Mouse (Mus musculus) limb, embryonic 14.5 days (tissue): ENCODE measurements around the gene Tcta. TPM values are rescaled to one million over a fixed set of nuclear protein-coding genes. Genes with fewer than 3 reads are reported as not detected.

ENCODE experiments used
- ATAC-seq: fragments of 200-750 bp; cut with Nextera tagmentation; 2 replicates; pipeline ENCODE4 v1.8.0; 2017; ENCODE audit warnings: low read depth, moderate number of reproducible peaks, moderate TSS enrichment; ENCODE audit not compliant: low FRiP score
- DNase-seq: peaks from one replicate; pipeline ENCODE4 v3.0.0-alpha.2; 2015; ENCODE audit warnings: low spot score
- H3K27ac ChIP-seq: fragments of 300-500 bp; sonication (generic); replicated peaks from 2 replicates; pipeline ENCODE4 v1.5.1; 2014; ENCODE audit warnings: low read depth, mild to moderate bottlenecking, low read length, moderate library complexity, mixed read lengths
- H3K27me3 ChIP-seq: fragments of 300-500 bp; sonication (generic); 2 replicates; pipeline ENCODE4 v1.6.1; 2014; ENCODE audit warnings: low read length, mixed read lengths; ENCODE audit not compliant: control insufficient read depth, insufficient read depth
- H3K36me3 ChIP-seq: fragments of 300-500 bp; sonication (generic); 2 replicates; pipeline ENCODE4 v1.6.1; 2014; ENCODE audit warnings: mild to moderate bottlenecking, low read length, moderate library complexity, mixed read lengths; ENCODE audit not compliant: control insufficient read depth, insufficient read depth
- H3K4me1 ChIP-seq: fragments of 300-500 bp; sonication (generic); 2 replicates; pipeline ENCODE4 v1.6.1; 2014; ENCODE audit warnings: antibody characterized with exemption, low read length, mixed read lengths; ENCODE audit not compliant: control insufficient read depth, insufficient read depth
- H3K4me2 ChIP-seq: fragments of 300-500 bp; sonication (generic); replicated peaks from 2 replicates; pipeline ENCODE4 v1.6.1; 2014; ENCODE audit warnings: low read depth, mild to moderate bottlenecking, low read length, moderate library complexity; ENCODE audit not compliant: severe bottlenecking
- H3K4me3 ChIP-seq: fragments of 300-500 bp; sonication (generic); replicated peaks from 2 replicates; pipeline ENCODE4 v1.5.1; 2014; ENCODE audit warnings: low read length
- H3K9ac ChIP-seq: fragments of 300-500 bp; sonication (generic); 2 replicates; pipeline ENCODE4 v1.6.1; 2014; ENCODE audit warnings: mild to moderate bottlenecking, low read depth, low read length, moderate library complexity; ENCODE audit not compliant: severe bottlenecking
- H3K9me3 ChIP-seq: fragments of 300-500 bp; sonication (generic); 2 replicates; pipeline ENCODE4 v1.6.1; 2016; ENCODE audit warnings: low read length; ENCODE audit not compliant: control insufficient read depth
- POLR2A ChIP-seq: fragments of 200-500 bp; IDR thresholded peaks from 2 replicates; pipeline ENCODE4 v1.8.0; 2012; ENCODE audit warnings: inconsistent platforms, mild to moderate bottlenecking, moderate library complexity, borderline replicate concordance; ENCODE audit not compliant: insufficient read depth, insufficient read length; ENCODE audit errors: extremely low read depth
- WGBS: fragments of 180-500 bp; shearing (Covaris S2); extraction: QIAGEN DNeasy Blood & Tissue Kit; methylation state at CpG from one replicate; pipeline ENCODE4 v1.1.7; 2014; 5-methylcytosine and 5-hydroxymethylcytosine counted together
- polyA plus RNA-seq, 2 experiments: library from polyadenylated mRNA; depleted of rRNA in 1 of 2; stranded (reverse) in 1 of 2; unstranded in 1 of 2; fragments of >200 nt; fragmentation: Nextera tagmentation in 1 of 2; extraction: Ambion mirVana in 1 of 2; gene quantifications; 2 replicates each; pipeline versions ENCODE4 v1.2.1 to v1.2.3; 2012 to 2014

Tcta gene
- polyA plus RNA-seq, 2 experiments, result 36.8 to 38.6 TPM

DNA sequence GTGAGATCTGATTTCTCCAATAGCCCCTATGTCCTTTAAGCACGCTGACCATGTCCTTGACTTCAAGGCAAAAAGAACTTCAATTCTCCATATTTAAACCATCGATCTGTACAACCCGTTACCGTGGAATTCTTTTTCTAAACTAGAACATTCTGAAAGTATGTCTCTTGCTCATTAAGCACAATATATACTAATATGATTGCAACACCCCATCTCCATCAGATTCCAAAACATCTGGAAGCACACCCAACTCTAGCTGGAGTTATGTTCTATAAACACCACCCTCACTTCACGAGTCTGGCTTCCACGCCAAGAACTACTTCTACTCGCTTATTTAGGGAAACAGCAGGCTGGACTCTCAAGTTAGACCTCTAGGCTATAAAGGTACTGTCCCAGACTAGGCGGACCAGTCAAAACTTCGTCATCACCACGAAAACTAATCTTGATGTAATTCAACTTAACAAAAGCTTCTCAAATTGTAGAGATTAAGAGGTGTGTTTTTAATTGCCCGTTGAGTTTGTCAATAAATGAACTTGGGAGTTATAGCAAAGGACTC, 43.4 kb downstream of the Tcta start:
- no peak for TF ChIP-seq POLR2A
- Histone ChIP-seq H3K36me3 (no peaks in the 10 kb centered on the region), H3K9ac (peak overlapping the region; percentile 80), H3K4me2 (peak overlapping the region; percentile 76), H3K27ac (peak overlapping the region; percentile 68), H3K4me3 (peak overlapping the region; percentile 93), H3K27me3 (no peaks in the 10 kb centered on the region), H3K4me1 (peaks cover 16% of the 10 kb centered on the region), H3K9me3 (no peaks in the 10 kb centered on the region)
- ATAC-seq, result no peak
- WGBS, result 37% methylated on average over 11 of the region's 11 CpGs
- no peak for DNase-seq

DNA sequence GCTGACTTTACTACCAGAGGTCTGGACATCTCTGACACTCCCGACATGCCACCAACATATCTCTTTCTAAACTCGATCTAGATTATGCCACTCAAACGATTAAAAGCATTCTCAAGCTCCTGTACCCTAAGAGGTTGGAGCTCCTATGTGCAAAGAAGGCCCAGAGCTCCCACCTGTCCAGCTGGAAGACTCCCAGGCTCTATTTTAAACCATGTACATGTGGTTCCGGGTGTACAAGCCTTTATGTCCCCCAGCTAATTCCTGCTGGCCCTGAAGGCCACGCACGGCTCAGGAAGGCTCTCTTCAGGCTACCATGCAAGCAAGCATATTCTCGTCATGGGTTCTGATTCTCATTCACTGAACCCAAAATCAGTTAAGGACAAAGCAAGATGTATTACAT, 44.1 kb downstream of the Tcta start:
- Histone ChIP-seq H3K9ac (no peak overlapping the region; the same call in 1 of the 2 replicates), H3K27me3 (no peaks in the 10 kb centered on the region), H3K4me3 (0 out of 2 replicates have a peak overlapping the region, but pooled peaks have one; percentile 93), H3K36me3 (no peaks in the 10 kb centered on the region), H3K27ac (no peak overlapping the region), H3K4me2 (peak overlapping the region; percentile 76), H3K4me1 (peaks cover 16% of the 10 kb centered on the region), H3K9me3 (no peaks in the 10 kb centered on the region)
- no peak for ATAC-seq
- TF ChIP-seq POLR2A, result no peak
- DNase-seq, result no peak
- 70% methylated on average over 7 of the region's 7 CpGs for WGBS

DNA sequence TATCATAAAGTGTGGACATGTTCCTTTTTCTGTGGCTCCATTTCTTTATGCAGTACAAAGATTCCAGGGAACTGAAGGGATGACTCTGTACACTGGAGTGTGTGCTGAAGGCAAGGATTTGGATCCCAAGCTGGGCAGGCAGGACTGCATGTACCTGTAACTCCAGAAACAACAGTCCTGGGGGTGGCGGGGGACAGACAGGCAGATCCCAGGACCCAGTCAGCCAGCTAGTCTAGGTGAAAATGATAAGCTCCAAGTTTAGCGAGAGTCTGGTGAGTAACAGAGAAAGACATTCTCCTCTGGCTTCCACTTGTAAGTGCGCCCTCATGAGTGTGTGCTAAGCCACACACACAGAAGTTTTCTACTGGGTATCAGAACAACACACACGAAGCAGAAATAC, 45.4 kb downstream of the Tcta start:
- Histone ChIP-seq H3K4me3 (no peak overlapping the region), H3K4me1 (peaks cover 16% of the 10 kb centered on the region), H3K4me2 (no peak overlapping the region), H3K9ac (no peak overlapping the region), H3K27ac (no peak overlapping the region), H3K27me3 (no peaks in the 10 kb centered on the region), H3K9me3 (no peaks in the 10 kb centered on the region), H3K36me3 (no peaks in the 10 kb centered on the region)
- ATAC-seq, result no peak
- DNase-seq, result no peak
- no peak for TF ChIP-seq POLR2A
- WGBS, result 78% methylated on average over 4 of the region's 4 CpGs

Other genes with a start within 250 kb of the Tcta start
- 0.93 and 1.1 TPM in 2 replicates for gene Mst1, start 225.7 kb downstream of the Tcta start, polyA plus RNA-seq (2012; rRNA removed)
- 1.3 and 1.6 TPM in 2 replicates for gene Mst1, start 225.7 kb downstream of the Tcta start, polyA plus RNA-seq (2014; fragmentation: Nextera tagmentation; extraction: Ambion mirVana)
- 67.9 and 89.0 TPM in 2 replicates for gene Rnf123, start 222.8 kb downstream of the Tcta start, polyA plus RNA-seq (2012; rRNA removed)
- gene Rnf123, start 222.8 kb downstream of the Tcta start, polyA plus RNA-seq (2014; fragmentation: Nextera tagmentation; extraction: Ambion mirVana), result 32.4 and 33.0 TPM in 2 replicates
- 55.6 and 64.6 TPM in 2 replicates for gene Apeh, start 211.6 kb downstream of the Tcta start, polyA plus RNA-seq (2012; rRNA removed)
- gene Apeh, start 211.6 kb downstream of the Tcta start, polyA plus RNA-seq (2014; fragmentation: Nextera tagmentation; extraction: Ambion mirVana), result 38.6 and 41.3 TPM in 2 replicates
- 1.1 and 1.3 TPM in 2 replicates for gene Bsn, start 115.8 kb downstream of the Tcta start, polyA plus RNA-seq (2012; rRNA removed)
- gene Bsn, start 115.8 kb downstream of the Tcta start, polyA plus RNA-seq (2014; fragmentation: Nextera tagmentation; extraction: Ambion mirVana), result 0.68 and 0.73 TPM in 2 replicates
- 49.7 and 57.4 TPM in 2 replicates for gene Dag1, start 42.2 kb downstream of the Tcta start, polyA plus RNA-seq (2012; rRNA removed)
- 77.4 and 82.5 TPM in 2 replicates for gene Dag1, start 42.2 kb downstream of the Tcta start, polyA plus RNA-seq (2014; fragmentation: Nextera tagmentation; extraction: Ambion mirVana)
- gene Nicn1, start 15.7 kb downstream of the Tcta start, polyA plus RNA-seq (2012; rRNA removed), result 37.5 and 61.3 TPM in 2 replicates
- gene Nicn1, start 15.7 kb downstream of the Tcta start, polyA plus RNA-seq (2014; fragmentation: Nextera tagmentation; extraction: Ambion mirVana), result 40.2 and 49.6 TPM in 2 replicates
- 28.2 and 29.7 TPM in 2 replicates for gene Amt, start 9.3 kb downstream of the Tcta start, polyA plus RNA-seq (2012; rRNA removed)
- 6.9 and 7.0 TPM in 2 replicates for gene Amt, start 9.3 kb downstream of the Tcta start, polyA plus RNA-seq (2014; fragmentation: Nextera tagmentation; extraction: Ambion mirVana)
- gene Rhoa, start within 50 bp of the Tcta start, polyA plus RNA-seq (2012; rRNA removed), result 214 and 240 TPM in 2 replicates
- gene Rhoa, start within 50 bp of the Tcta start, polyA plus RNA-seq (2014; fragmentation: Nextera tagmentation; extraction: Ambion mirVana), result 296 and 326 TPM in 2 replicates
- gene Gpx1, start 32.7 kb upstream of the Tcta start, polyA plus RNA-seq (2012; rRNA removed), result 476 and 533 TPM in 2 replicates
- gene Gpx1, start 32.7 kb upstream of the Tcta start, polyA plus RNA-seq (2014; fragmentation: Nextera tagmentation; extraction: Ambion mirVana), result 686 and 718 TPM in 2 replicates
- 86.1 and 86.8 TPM in 2 replicates for gene Usp4, start 41.7 kb upstream of the Tcta start, polyA plus RNA-seq (2012; rRNA removed)
- gene Usp4, start 41.7 kb upstream of the Tcta start, polyA plus RNA-seq (2014; fragmentation: Nextera tagmentation; extraction: Ambion mirVana), result 102 and 107 TPM in 2 replicates
- 1.0 TPM in 2 replicates for gene 1700102P08Rik, start 86.6 kb upstream of the Tcta start, polyA plus RNA-seq (2012; rRNA removed)
- 0.96 and 1.2 TPM in 2 replicates for gene 1700102P08Rik, start 86.6 kb upstream of the Tcta start, polyA plus RNA-seq (2014; fragmentation: Nextera tagmentation; extraction: Ambion mirVana)
- 1.5 and 2.2 TPM in 2 replicates for gene Ccdc36, start 122.3 kb upstream of the Tcta start, polyA plus RNA-seq (2012; rRNA removed)
- 1.3 and 1.7 TPM in 2 replicates for gene Ccdc36, start 122.3 kb upstream of the Tcta start, polyA plus RNA-seq (2014; fragmentation: Nextera tagmentation; extraction: Ambion mirVana)
- not detected in 2 replicates for gene BC048562, start 130.3 kb upstream of the Tcta start, polyA plus RNA-seq (2012; rRNA removed)
- not detected in 2 replicates for gene BC048562, start 130.3 kb upstream of the Tcta start, polyA plus RNA-seq (2014; fragmentation: Nextera tagmentation; extraction: Ambion mirVana)
- gene Ccdc71, start 154.4 kb upstream of the Tcta start, polyA plus RNA-seq (2012; rRNA removed), result 29.2 and 34.4 TPM in 2 replicates
- gene Ccdc71, start 154.4 kb upstream of the Tcta start, polyA plus RNA-seq (2014; fragmentation: Nextera tagmentation; extraction: Ambion mirVana), result 45.4 and 49.8 TPM in 2 replicates
- 43.1 and 60.6 TPM in 2 replicates for gene Klhdc8b, start 155.4 kb upstream of the Tcta start, polyA plus RNA-seq (2012; rRNA removed)
- 27.7 and 32.2 TPM in 2 replicates for gene Klhdc8b, start 155.4 kb upstream of the Tcta start, polyA plus RNA-seq (2014; fragmentation: Nextera tagmentation; extraction: Ambion mirVana)
- 214 and 236 TPM in 2 replicates for gene Lamb2, start 173.6 kb upstream of the Tcta start, polyA plus RNA-seq (2012; rRNA removed)
- gene Lamb2, start 173.6 kb upstream of the Tcta start, polyA plus RNA-seq (2014; fragmentation: Nextera tagmentation; extraction: Ambion mirVana), result 59.0 and 69.4 TPM in 2 replicates
- gene Usp19, start 184.4 kb upstream of the Tcta start, polyA plus RNA-seq (2012; rRNA removed), result 160 and 219 TPM in 2 replicates
- gene Usp19, start 184.4 kb upstream of the Tcta start, polyA plus RNA-seq (2014; fragmentation: Nextera tagmentation; extraction: Ambion mirVana), result 59.3 and 66.4 TPM in 2 replicates
- gene Qars, start 201.5 kb upstream of the Tcta start, polyA plus RNA-seq (2012; rRNA removed), result 238 and 323 TPM in 2 replicates
- 108 and 117 TPM in 2 replicates for gene Qars, start 201.5 kb upstream of the Tcta start, polyA plus RNA-seq (2014; fragmentation: Nextera tagmentation; extraction: Ambion mirVana)
- gene Qrich1, start 210.6 kb upstream of the Tcta start, polyA plus RNA-seq (2012; rRNA removed), result 126 and 157 TPM in 2 replicates
- gene Qrich1, start 210.6 kb upstream of the Tcta start, polyA plus RNA-seq (2014; fragmentation: Nextera tagmentation; extraction: Ambion mirVana), result 120 and 132 TPM in 2 replicates